Mouse (Mus musculus) right cerebral cortex, postnatal 4 days (tissue): ENCODE results near the gene Bag2.
"Not testable (repeated sequence)": the region's sequence is repeated elsewhere in the genome, so short reads cannot be mapped to it uniquely, and the experiment has no call there.

Experiments used
- DNase-seq: peaks from one replicate; pipeline ENCODE4 v3.0.0-alpha.2; 2022

The Bag2 gene

DNA sequence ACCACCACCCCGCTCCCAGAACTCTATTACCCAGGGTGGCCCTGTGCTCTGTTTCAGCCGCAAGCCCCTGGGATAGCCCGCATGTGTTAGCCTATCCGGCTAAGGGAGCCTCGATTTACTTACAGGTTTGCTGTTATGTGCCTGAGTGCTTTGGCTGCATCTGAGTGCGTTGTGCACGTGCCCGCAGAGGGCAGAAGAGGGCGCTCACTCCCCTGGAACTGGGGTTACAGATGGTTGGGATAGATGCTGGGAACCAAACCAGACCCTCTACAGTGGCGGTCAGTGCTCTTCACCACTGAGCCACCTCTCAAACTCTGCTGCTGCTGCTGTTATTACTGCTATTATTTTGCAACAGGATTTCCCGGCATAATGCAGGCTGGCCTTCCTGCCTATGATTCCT, 8.5 kb downstream of the Bag2 start:
- DNase-seq = no peak

- DNase-seq = no peak
These were observed 11.7 kb downstream of the Bag2 start for GRCm38 (mm10) chr1:33745901-33746300.

DNA sequence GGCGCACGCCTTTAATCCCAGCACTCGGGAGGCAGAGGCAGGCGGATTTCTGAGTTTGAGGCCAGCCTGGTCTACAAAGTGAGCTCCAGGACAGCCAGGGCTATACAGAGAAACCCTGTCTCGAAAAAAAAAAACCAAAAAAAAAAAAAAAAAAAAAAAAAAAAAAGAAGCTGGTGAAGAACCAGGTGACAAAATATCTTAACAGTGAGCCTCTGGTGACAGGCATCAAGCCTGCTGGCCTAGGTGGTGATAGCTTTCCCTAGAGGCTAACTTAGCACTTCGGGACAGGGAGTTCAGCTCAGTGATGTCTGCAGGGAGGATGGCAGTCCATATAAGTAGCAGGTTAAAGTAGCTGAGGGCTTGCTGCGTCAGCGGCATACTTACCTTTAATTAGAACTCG, 12.8 kb downstream of the Bag2 start:
- not testable (repeated sequence) for DNase-seq

GRCm38 (mm10) chr1:33742903-33743302, 14.7 kb downstream of the Bag2 start:
- peak; percentile 34 for DNase-seq

DNA sequence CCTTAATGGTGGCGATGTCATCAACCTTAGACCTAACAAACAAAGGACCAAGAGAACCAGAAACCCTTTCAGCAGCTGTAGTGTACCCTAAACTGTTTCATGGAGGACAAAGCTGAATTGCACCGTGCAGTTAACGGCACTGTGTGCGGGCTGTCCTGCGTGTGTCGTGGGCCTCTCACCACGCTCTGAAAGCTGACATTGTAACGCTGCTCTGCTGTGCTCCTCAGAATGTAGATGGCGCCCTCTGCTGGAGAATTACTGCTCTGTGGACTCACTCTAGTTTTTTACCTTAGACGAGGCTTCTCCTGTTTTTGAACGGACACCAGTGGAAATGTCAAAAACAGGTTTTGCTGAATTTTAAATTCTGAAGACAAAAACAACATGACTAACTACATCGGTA, 18.3 kb downstream of the Bag2 start:
- peak; percentile 96 for DNase-seq

GRCm38 (mm10) chr1:33738681-33739278, 18.8 kb downstream of the Bag2 start:
- no peak for DNase-seq

- DNase-seq = no peak
These were observed 19.3 kb downstream of the Bag2 start for GRCm38 (mm10) chr1:33738281-33738680.

- DNase-seq = no peak
These were observed 23.5 kb downstream of the Bag2 start for GRCm38 (mm10) chr1:33734001-33734685.

DNA sequence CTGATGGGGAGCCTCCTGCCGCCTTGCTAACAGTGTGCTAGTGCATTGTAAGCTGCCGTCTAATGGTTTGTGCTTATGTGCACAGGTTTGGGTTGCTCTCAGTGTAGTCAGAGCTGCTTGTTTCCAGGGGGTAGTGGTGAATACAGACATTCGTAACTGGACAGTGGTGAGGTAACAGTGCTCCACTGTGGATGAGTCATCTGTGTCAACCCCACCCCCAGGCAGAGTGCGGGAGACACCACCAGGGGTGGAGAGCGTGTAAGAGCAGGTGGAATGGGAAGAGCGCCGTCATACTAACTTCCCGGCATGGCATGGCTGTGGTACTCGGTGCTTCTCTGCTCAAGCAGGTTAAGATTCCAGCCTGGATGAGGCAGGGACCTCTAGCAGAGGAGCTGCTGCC, 24.6 kb downstream of the Bag2 start:
- no peak for DNase-seq

- no peak for DNase-seq
These were observed 32.5 kb downstream of the Bag2 start for GRCm38 (mm10) chr1:33725086-33725485.

GRCm38 (mm10) chr1:33724516-33724915, 33.1 kb downstream of the Bag2 start:
- no peak for DNase-seq

GRCm38 (mm10) chr1:33721020-33721419, 36.6 kb downstream of the Bag2 start:
- no peak for DNase-seq

DNA sequence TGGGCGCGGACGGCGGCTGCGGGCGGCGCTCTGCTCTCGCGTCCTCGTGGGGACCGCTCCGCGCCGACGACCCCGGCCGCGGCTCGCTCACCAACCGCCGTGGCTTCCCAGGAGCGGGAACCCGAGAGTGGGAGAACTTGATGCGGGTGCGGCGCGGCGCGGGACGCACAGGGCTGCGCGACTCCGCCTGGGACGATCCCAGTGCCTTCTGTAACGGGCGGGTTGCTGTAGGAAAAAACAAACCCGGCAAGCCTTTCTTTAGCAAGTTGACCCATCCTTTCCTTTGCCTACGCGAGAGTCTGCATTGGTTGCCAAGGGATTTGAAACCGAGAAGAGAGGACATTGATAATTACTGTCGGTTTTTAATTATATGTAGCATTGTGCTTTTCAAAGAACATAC, 37.4 kb downstream of the Bag2 start:
- no peak for DNase-seq

- DNase-seq = peak; percentile 82
These were observed 37.8 kb downstream of the Bag2 start, which contains the start of gene Rab23 for GRCm38 (mm10) chr1:33719733-33720225. Gene Rab23, plus strand, starts transcription at chr1:33719887.

GRCm38 (mm10) chr1:33717636-33718035, 40.0 kb downstream of the Bag2 start:
- no peak for DNase-seq

DNA sequence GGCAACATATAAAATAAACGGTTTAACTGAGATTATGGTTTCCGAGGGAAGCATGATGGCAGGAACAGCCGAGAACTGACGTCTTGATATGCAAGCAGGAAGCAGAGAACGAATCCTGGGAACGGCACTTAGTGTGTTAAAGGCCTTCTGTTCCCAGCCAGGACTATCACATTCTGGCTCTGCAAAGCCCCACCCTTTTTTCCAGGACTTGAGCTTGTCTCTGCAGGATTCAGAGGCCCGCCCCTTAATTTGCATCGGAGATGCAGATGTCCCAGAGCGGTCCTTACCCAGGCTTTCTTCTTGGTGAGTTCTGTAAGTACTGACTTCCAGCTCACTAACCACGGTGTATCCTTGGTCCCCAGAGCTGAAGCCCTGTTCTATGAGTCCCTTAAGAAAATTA, 42.8 kb downstream of the Bag2 start:
- DNase-seq = no peak

DNA sequence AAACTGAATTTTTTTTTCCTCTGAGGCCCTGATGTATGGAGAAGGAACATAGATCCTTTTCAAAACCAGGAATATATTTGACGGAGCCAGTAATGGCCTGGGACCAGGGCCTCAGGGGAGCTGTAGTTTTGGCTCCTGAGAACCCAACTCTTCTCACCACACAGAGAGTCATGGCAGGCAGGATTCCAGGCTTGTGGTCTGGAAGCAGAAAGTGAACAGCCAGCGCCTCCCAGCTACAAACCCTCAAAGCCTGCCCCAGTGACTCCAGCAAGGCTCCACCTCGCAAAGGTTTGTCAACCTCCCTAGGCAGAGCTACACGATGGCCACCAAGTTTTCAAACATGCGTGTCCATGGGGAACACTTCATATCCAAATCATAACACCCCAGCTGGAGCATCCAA, 45.6 kb downstream of the Bag2 start:
- DNase-seq = no peak

- DNase-seq = no peak
These were observed 48.0 kb downstream of the Bag2 start for GRCm38 (mm10) chr1:33709615-33710014.

DNA sequence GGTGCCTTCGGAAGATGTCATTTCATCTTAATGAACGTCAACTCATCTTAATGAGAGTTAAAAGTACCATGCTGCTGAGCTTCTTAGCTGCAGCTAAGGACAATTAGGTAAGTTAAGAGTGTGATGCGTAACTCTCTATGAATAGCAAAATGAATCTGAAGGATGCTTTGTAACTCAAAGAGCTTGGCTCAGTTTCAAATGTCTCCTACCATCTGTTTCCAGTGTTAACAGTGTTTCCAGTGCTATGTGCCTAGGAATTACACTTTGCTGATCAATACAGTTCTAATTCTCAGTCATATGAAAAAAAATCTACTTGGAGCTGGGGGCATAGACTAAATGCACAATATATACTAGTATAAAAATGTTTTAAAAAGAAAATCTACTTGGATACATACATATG, 56.4 kb downstream of the Bag2 start:
- DNase-seq = no peak

DNA sequence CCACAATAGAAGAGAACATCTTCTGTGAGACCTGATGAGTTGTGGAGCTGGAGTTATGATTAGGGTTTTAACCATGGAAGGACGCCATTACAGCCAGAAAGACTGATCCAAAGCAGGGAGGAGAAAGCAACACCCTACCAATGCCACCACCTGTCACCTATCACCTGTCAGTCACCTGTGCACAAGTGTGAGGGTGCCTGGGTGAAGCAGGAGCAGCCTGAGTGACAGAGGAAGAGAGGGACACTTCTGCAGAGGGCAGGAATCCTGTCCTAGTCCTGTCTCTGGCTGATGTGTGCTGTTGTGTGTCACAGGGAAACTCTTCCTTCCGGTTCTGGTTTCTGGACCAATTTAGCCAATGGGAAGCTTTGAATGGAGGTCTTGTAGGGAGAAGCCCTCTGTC, 61.6 kb downstream of the Bag2 start:
- no peak for DNase-seq
